Mouse (Mus musculus): ENCODE data around the gene St7l.
"Not testable (repeated sequence)": the region's sequence is repeated elsewhere in the genome, so short reads cannot be mapped to it uniquely, and the experiment has no call there.

The St7l gene

GRCm38 (mm10) chr3:104863786-104864650 lies at the start of gene St7l, which contains the start of gene Capza1:
Gene St7l, plus strand, starts transcription at chr3:104864005.
Gene Capza1, minus strand, starts transcription at chr3:104864505.
- DNase-seq = peak; percentile 91 to 93

GRCm38 (mm10) chr3:104814746-104815145 lies 49.1 kb upstream of the St7l start:
- DNase-seq = no peak

GRCm38 (mm10) chr3:104815346-104815745 lies 48.5 kb upstream of the St7l start:
- no peak for DNase-seq

- DNase-seq = no peak
Observed at GRCm38 (mm10) chr3:104816130-104816529, 47.7 kb upstream of the St7l start.

- peak; percentile 43 to 47 for DNase-seq
Observed at GRCm38 (mm10) chr3:104817481-104817990, 46.3 kb upstream of the St7l start.

GRCm38 (mm10) chr3:104817991-104818748 lies 45.6 kb upstream of the St7l start, which contains the start of gene Mov10:
Gene Mov10, minus strand, starts transcription at chr3:104818563.
- peak; percentile 22 to 47 for DNase-seq

- no peak for DNase-seq
Observed at GRCm38 (mm10) chr3:104818749-104819134, 45.1 kb upstream of the St7l start.

GRCm38 (mm10) chr3:104820426-104820825 lies 43.4 kb upstream of the St7l start:
- DNase-seq = no peak

GRCm38 (mm10) chr3:104822413-104822812 lies 41.4 kb upstream of the St7l start:
- DNase-seq = no peak

- DNase-seq = no peak
Observed at GRCm38 (mm10) chr3:104835797-104836196, 28.0 kb upstream of the St7l start.

- DNase-seq = no peak
Observed at GRCm38 (mm10) chr3:104841049-104841448, 22.8 kb upstream of the St7l start.

- DNase-seq = no peak
Observed at GRCm38 (mm10) chr3:104846601-104847000, 17.2 kb upstream of the St7l start.

- no peak for DNase-seq
Observed at GRCm38 (mm10) chr3:104854465-104854864, 9.3 kb upstream of the St7l start.

GRCm38 (mm10) chr3:104854866-104855265 lies 8.9 kb upstream of the St7l start:
- DNase-seq = no peak

GRCm38 (mm10) chr3:104856106-104856505 lies 7.7 kb upstream of the St7l start:
- no peak for DNase-seq

GRCm38 (mm10) chr3:104858560-104858959 lies 5.2 kb upstream of the St7l start:
- no peak for DNase-seq

GRCm38 (mm10) chr3:104864651-104865340 lies 991 bp downstream of the St7l start:
- peak; percentile 93 for DNase-seq

- no peak for DNase-seq
Observed at GRCm38 (mm10) chr3:104865341-104865788, 1.6 kb downstream of the St7l start.

GRCm38 (mm10) chr3:104866674-104867073 lies 2.9 kb downstream of the St7l start:
- not testable (repeated sequence) for DNase-seq

GRCm38 (mm10) chr3:104869611-104870010 lies 5.8 kb downstream of the St7l start:
- no peak for DNase-seq

- no peak for DNase-seq
Observed at GRCm38 (mm10) chr3:104888585-104888984, 24.8 kb downstream of the St7l start.

- no peak for DNase-seq
Observed at GRCm38 (mm10) chr3:104896141-104896540, 32.3 kb downstream of the St7l start.

- DNase-seq = no peak
Observed at GRCm38 (mm10) chr3:104901154-104901553, 37.3 kb downstream of the St7l start.

All from cerebellum, postnatal 25 days (tissue).